Mouse (Mus musculus) layer of hippocampus, postnatal 10 days (tissue): ENCODE measurements at regions not wholly inside any gene's neighbourhood (a gene's known extent, or its start where the extent isn't known, plus 50 kb on each side); places are given as distances from the start of the nearest gene placed in this dataset.

Experiments
- DNase-seq, 2 experiments: peaks; one replicate each; pipeline ENCODE4 v3.0.0; 2021; ENCODE audit warnings: low spot score in 2 of 2

DNA sequence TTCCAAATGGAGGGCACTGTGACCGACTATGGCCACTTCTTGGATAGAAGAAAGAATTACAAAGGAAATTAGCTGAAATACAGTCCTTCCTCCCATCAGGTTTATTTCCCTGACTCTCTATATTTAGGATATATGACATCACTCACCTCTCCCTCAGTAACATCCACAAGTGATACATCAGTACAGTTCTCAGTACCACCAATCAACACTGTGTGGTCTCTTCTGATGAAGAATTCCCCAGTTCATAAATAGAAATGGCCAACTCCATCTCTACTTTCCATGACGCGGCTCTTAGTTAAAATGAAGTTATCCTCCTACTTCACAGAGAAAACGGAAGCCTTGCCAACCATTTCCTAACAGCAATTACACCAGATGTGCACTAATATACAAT, 208.3 kb upstream of the Dio2 start:
- DNase-seq: no peak

GRCm38 (mm10) chr12:90945743-90946527, 207.7 kb upstream of the Dio2 start:
- no peak for DNase-seq

DNA sequence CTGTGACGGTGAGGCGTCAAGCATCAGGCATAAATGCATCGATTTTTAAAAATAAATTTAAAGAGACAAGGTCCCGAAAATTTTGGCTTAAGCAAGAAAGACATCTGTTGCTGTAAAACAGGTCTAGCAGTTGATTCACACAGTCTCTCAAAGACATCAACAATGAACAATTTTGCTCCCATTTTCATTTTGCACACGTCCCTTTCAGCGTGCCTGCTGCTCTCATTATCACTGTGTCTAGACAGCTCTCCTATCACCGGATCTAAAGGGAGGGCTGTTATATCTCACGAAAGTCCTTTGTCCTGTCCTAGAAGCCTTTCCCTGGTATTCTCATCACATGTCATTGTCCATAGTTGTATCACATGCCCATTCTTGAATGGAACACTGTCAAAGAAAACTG, 194.4 kb upstream of the Dio2 start:
- DNase-seq: no peak

DNA sequence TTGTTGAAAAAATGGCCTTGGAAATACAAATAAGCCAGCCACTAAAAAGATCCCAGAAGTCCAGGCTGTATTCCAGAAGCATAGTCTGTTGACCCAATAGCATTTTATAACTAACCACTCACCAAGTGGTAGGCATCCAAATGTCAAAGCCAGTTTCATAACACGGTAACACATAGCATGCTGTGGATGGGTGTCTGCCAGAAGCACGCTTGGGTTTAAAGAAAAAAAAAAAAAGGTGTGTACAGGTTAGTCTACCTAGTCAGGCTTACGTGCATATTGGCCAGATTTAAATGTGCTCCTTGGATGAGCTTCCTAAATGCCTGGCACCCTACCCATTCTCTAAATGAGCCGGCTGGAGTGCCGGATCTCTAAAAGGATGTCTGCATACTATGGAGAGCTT, 194.0 kb upstream of the Dio2 start:
- no peak for DNase-seq

GRCm38 (mm10) chr12:90930091-90930715, 192.0 kb upstream of the Dio2 start:
- no peak for DNase-seq

GRCm38 (mm10) chr12:90923603-90924002, 185.4 kb upstream of the Dio2 start:
- no peak for DNase-seq

GRCm38 (mm10) chr12:90923148-90923547, 184.9 kb upstream of the Dio2 start:
- no peak for DNase-seq

- DNase-seq: no peak
These were observed 183.0 kb upstream of the Dio2 start for GRCm38 (mm10) chr12:90921227-90921626.

DNA sequence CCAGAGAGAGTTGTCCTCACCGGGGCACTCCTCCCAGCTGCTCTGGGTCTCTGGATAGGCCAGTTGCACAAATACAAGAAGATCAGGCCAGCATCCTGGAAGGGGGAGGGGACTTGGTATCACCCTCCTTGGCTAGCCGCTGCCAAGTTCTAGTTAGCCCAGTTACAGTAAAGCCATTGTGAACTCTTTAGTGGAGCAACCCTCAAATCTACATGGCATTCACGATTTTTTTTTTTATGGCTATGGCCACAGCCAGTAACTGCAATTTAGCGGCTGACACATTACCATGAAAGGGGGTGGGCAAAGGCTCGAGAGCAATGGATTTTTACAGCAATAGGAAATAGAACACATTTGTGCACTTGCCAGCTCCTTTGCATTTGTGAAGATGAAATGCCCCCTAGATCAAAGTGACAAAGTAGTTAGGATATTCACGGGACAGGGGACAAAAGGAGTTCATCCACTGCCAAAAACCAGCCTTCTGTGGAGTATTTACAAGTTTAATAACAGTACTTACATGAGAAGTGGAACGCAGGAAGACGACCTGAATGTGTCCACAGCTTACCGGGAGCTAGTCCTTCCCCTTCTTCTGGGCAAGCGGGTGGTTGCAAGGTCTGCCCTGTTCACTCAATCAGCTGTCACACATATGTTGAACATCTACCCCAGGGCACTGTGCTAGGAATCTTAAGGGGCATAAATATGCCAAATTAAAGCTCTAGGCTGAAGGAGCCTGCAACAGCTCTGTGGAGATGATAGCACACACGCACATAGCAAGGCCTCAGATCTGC, 177.9 kb upstream of the Dio2 start:
- peak; percentile 45 to 69 for DNase-seq

GRCm38 (mm10) chr12:90903991-90904390, 165.8 kb upstream of the Dio2 start:
- no peak for DNase-seq

DNA sequence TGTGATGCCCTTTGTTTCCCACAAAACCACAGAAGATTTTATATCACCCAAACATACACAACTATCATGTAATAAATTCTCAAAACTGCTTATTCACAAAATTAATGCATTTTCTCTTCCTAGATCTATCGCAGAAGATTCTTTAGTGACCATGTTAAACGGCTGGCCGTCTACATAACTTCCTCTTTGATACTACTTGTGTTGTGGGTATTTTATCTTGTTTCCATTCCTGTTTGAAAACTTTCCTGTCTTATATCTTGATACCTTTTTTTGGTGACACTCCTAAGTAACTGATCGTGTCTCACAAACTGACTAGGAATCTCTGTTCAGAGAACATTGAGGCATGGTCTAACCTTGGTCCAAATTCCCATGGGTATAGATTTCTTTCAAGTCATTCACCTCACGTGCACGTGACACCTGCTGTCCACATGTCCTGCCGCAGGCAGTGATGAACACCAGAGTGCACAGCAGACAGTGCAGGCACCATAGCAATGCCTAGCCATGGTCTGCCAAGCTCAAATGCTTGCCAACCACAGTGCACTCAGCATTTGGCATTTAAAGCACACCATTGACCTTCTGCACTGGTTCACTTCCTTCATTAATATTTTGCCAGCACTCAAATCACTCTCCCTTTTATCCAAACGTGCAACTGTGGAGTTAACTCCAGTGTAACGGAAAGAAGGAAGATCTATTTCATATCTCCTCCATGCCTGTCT, 155.6 kb upstream of the Dio2 start:
- no peak for DNase-seq

DNA sequence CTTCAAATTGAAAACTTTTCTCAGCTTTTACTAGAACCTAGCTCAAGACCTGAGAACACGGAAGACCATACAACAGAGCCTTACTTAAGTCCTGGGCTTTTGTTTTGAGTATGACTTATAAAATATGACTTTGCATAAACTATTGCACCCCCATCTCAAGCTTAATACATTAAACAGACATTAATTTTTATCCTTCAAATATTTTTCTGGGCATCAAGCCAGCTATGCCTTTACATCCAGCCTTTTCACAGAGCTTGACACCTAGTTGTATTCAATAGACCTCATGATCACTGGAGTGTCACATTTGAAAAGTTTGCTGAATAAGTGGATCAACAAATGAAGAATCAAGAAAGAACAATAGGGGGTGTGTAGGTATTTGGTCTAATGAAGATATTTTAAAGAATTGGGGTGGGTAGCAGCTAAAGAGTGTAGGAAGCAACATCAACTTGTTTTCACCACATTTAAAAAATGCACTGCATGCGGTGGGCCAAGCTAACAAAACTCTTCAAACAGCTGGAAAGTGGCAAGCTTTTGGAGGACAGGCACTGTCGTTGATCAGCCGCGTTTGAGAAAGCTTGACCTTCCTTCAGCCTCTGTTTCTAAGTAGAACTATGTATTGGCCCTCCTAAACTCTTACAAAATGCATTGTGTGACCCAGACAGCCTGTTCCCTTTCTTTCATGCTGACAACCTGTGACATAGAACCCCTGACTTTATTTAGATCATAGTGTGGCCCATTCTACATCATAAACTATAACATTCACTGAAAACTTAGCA, 138.2 kb upstream of the Dio2 start:
- no peak for DNase-seq

DNA sequence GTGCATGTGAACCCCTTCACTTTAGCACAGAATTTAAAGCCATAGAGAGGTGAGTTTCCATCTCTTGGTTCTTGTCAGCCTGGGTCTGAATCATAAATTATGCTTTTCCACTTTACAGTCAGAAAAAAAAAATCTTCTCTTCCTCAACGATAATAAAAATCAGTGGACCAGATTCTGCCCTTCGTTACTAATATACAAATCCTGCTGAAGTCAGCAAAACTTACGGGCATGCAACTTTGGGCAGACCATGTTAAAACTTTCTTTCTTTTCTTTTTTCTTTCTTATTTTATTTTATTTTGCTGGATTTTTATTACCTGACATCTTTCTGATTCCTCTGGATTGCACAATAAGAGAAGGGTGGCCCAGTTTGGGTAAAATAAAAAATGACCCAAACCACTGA, 136.6 kb upstream of the Dio2 start:
- DNase-seq: no peak

- DNase-seq: no peak
These were observed 135.7 kb upstream of the Dio2 start for GRCm38 (mm10) chr12:90873959-90874358.

- DNase-seq: no peak
These were observed 128.4 kb upstream of the Dio2 start for GRCm38 (mm10) chr12:90866597-90866996.

DNA sequence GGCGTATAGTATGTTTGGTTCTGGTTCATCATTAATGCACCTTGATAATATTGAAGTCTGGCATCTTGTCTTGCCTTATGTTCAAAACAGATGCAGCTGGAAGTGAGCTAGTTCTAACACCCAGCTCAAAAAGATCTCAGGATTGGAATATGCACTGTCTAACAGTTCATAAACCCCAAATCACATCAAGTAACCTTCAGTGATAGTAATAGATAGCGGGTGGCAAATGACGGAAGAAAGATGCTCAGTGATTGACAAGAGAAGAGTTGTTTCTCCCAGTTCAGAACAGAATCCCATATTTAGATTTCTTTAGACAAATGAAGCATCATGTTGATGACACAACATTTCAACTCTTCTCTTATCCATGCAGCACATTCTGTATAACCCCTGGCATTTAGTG, 124.4 kb upstream of the Dio2 start:
- DNase-seq: no peak

DNA sequence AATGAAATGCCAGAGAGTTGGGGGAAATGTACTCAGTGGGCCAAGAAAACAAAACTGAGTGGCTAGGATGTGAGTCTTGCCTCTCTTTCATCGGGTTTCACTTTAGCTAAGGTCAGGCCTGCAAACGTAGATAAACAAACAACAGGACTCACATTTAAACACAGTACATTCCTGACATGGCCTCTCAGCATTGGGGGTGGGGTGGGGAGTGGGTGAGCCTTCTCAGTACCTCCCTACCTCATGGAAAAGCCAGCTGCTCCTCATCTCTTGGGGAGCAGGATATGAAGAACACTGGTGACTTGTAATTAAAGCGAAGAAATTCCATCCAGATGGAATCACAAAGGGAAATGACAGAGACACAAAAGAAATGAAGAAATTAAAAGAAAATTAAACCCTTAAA, 119.5 kb upstream of the Dio2 start:
- no peak for DNase-seq

DNA sequence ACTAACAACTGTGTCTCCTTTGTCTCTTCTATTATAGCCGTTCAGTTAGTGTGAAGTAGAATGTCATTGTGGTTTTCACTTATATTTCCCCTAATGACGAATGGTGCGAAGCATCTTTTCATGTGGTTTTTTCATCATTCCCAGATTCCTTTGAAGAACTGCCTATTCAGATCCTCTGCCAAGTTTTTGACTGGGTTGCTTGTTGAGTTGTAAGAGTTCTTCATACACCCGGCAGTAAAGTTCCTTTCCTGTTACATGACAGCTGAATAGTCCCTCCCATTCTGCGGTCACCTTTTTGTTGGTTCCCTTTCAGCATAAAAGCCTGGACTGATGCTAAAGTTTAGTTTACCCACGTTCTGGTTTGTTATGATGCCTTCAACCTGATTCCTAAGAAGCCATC, 72.4 kb upstream of the Dio2 start:
- DNase-seq: no peak

DNA sequence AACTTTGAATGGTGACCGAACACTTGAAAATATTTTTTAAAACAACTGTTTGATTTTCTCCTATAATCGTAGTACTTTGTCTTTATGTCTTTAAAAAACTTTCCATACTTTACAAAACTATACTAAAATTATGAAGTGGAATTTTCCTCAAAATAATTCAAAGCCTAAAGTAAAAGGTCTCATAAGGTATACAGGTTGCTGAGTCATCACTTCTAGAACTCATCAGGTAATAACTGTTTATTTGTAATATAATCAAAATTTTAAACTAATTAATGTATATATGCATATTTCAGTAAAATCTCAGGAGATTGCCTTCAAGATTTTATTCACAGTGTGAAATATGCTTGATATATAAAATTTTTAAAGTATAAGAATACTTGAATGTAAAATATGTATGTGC, 52.3 kb upstream of the Dio2 start:
- no peak for DNase-seq
